Mouse (Mus musculus): Measurements from ENCODE around the gene Cox8c.

GRCm38 (mm10) chr12:102916073-102916472 lies 17.0 kb downstream of the Cox8c start:
- TF ChIP-seq CEBPB (IDR thresholded peaks at IDR 0.05; ENCODE audit: insufficient read depth, poor library complexity, severe bottlenecking) (no peak), POLR2A (IDR thresholded peaks at IDR 0.05; ENCODE audit: insufficient read length, low read depth) (no peak), SRF (IDR thresholded peaks at IDR 0.05; ENCODE audit: control insufficient read depth, insufficient read length, low read depth) (no peak), USF1 (IDR thresholded peaks at IDR 0.05; ENCODE audit: low read depth) (no peak), E2F4 (IDR thresholded peaks at IDR 0.05; ENCODE audit: insufficient read depth) (no peak), MAX (IDR thresholded peaks at IDR 0.05; ENCODE audit: low read depth) (no peak), TCF3 (IDR thresholded peaks at IDR 0.05; ENCODE audit: insufficient read length, low read depth) (no peak), POLR2AphosphoS2 (IDR thresholded peaks at IDR 0.05; ENCODE audit: insufficient read length, low read depth) (no peak)
